Mouse (Mus musculus) gastrocnemius, adult 2 months (tissue): ENCODE data around the gene Sept10. TPM values are rescaled to one million over a fixed set of nuclear protein-coding genes. Genes with fewer than 3 reads are reported as not detected.

ENCODE experiments used
- DNase-seq: peaks from one replicate; pipeline ENCODE4 v3.0.0; 2022
- H3K27ac ChIP-seq: fragments of 200-600 bp; 2 replicates; pipeline ENCODE4 v1.8.1; 2022; ENCODE audit warnings: mild to moderate bottlenecking
- H3K4me3 ChIP-seq: fragments of 200-600 bp; 2 replicates; pipeline ENCODE4 v1.8.1; 2022; ENCODE audit warnings: mild to moderate bottlenecking, moderate library complexity
- CTCF ChIP-seq: fragments of 200-600 bp; IDR thresholded peaks from 2 replicates; pipeline ENCODE4 v1.8.1; 2022; ENCODE audit warnings: antibody characterized with exemption, mild to moderate bottlenecking, moderate library complexity
- intact Hi-C: fragments of 180-260 bp; cut with DNase I; formaldehyde crosslinking; loops from one replicate; pipeline ENCODE4 v1.15.1; 2025
- long read RNA-seq, 2 experiments: library from polyadenylated mRNA; stranded (forward); transcript quantifications; one replicate each; pipeline ENCODE4 v2.0.0; 2021
- total RNA-seq, 2 experiments: library from RNA; stranded (reverse); gene quantifications; 2 replicates each; pipeline ENCODE4 v1.2.3; 2021

Sept10 gene
- 1 to 10 TPM; 6.0 to 7.6 TPM for total RNA-seq
- long read RNA-seq, experiment 1, partial matches to known transcripts = 1 of 3 reads
- long read RNA-seq, experiment 1, other reads (novel, unspliced or antisense) = 1 of 3 reads
- long read RNA-seq, experiment 2, partial matches to known transcripts = 1 of 3 reads
- long read RNA-seq, experiment 2, other reads (novel, unspliced or antisense) = 1 of 3 reads

GRCm38 (mm10) chr10:59221473-59222270 is at the start of gene Sept10, which contains the start of gene Sowahc:
Sept10 (minus strand) TSS chr10:59221847.
Sowahc (plus strand) TSS chr10:59221953.
- no peak for TF ChIP-seq CTCF
- H3K4me3 ChIP-seq = peak within 1 kb of the TSS; percentile 90
- peak; percentile 99 for DNase-seq
- intact Hi-C loops = loop anchor here (5.0 kb wide), 2 partner anchors 54 to 481 kb away; partner anchors contain the start of gene Micu1
- H3K27ac ChIP-seq = peak within 1 kb of the TSS; percentile 91

GRCm38 (mm10) chr10:59268754-59269153 is 47.1 kb upstream of the Sept10 start:
- no peak overlapping the region for H3K4me3 ChIP-seq
- H3K27ac ChIP-seq = no peak overlapping the region
- no peak for DNase-seq
- TF ChIP-seq CTCF = no peak
- intact Hi-C loops = no loop called here

GRCm38 (mm10) chr10:59268109-59268508 is 46.5 kb upstream of the Sept10 start:
- intact Hi-C loops = no loop called here
- TF ChIP-seq CTCF = no peak
- Histone ChIP-seq H3K27ac (no peak overlapping the region), H3K4me3 (no peak overlapping the region)
- DNase-seq = no peak

- no peak overlapping the region for H3K4me3 ChIP-seq
- DNase-seq = no peak
- intact Hi-C loops = no loop called here
- H3K27ac ChIP-seq = no peak overlapping the region
- no peak for TF ChIP-seq CTCF
Measured at GRCm38 (mm10) chr10:59267275-59267674, 45.6 kb upstream of the Sept10 start.

- intact Hi-C loops = no loop called here
- DNase-seq = peak; percentile 49
- TF ChIP-seq CTCF = no peak
- no peak overlapping the region for H3K4me3 ChIP-seq
- no peak overlapping the region for H3K27ac ChIP-seq
Measured at GRCm38 (mm10) chr10:59266097-59266496, 44.5 kb upstream of the Sept10 start.

- Histone ChIP-seq H3K27ac (peak overlapping the region; percentile 16; the same call in 1 of the 2 replicates), H3K4me3 (no peak overlapping the region)
- intact Hi-C loops = no loop called here
- DNase-seq = no peak
- TF ChIP-seq CTCF = no peak
Measured at GRCm38 (mm10) chr10:59265674-59266073, 44.0 kb upstream of the Sept10 start.

GRCm38 (mm10) chr10:59265067-59265466 is 43.4 kb upstream of the Sept10 start:
- H3K4me3 ChIP-seq = no peak overlapping the region
- TF ChIP-seq CTCF = no peak
- intact Hi-C loops = no loop called here
- DNase-seq = no peak
- H3K27ac ChIP-seq = no peak overlapping the region

- no peak for DNase-seq
- Histone ChIP-seq H3K4me3 (no peak overlapping the region), H3K27ac (no peak overlapping the region)
- intact Hi-C loops = no loop called here
- TF ChIP-seq CTCF = no peak
Measured at GRCm38 (mm10) chr10:59262979-59263378, 41.3 kb upstream of the Sept10 start.

- no peak for DNase-seq
- intact Hi-C loops = no loop called here
- H3K27ac ChIP-seq = no peak overlapping the region
- H3K4me3 ChIP-seq = no peak overlapping the region
- no peak for TF ChIP-seq CTCF
Measured at GRCm38 (mm10) chr10:59262021-59262420, 40.4 kb upstream of the Sept10 start.

GRCm38 (mm10) chr10:59261603-59262002 is 40.0 kb upstream of the Sept10 start:
- intact Hi-C loops = no loop called here
- no peak overlapping the region for H3K4me3 ChIP-seq
- H3K27ac ChIP-seq = no peak overlapping the region
- no peak for DNase-seq
- no peak for TF ChIP-seq CTCF

- DNase-seq = no peak
- TF ChIP-seq CTCF = no peak
- no peak overlapping the region for H3K4me3 ChIP-seq
- H3K27ac ChIP-seq = no peak overlapping the region
- intact Hi-C loops = no loop called here
Measured at GRCm38 (mm10) chr10:59259572-59259971, 37.9 kb upstream of the Sept10 start.

- intact Hi-C loops = no loop called here
- no peak for DNase-seq
- TF ChIP-seq CTCF = no peak
- no peak overlapping the region for H3K4me3 ChIP-seq
- no peak overlapping the region for H3K27ac ChIP-seq
Measured at GRCm38 (mm10) chr10:59256533-59256932, 34.9 kb upstream of the Sept10 start.

- no peak overlapping the region for H3K27ac ChIP-seq
- no peak overlapping the region for H3K4me3 ChIP-seq
- intact Hi-C loops = no loop called here
- DNase-seq = no peak
- no peak for TF ChIP-seq CTCF
Measured at GRCm38 (mm10) chr10:59253541-59254079, 32.0 kb upstream of the Sept10 start.
